Mouse (Mus musculus) thymus, adult 2 months (tissue): ENCODE measurements at regions not wholly inside any gene's neighbourhood (a gene's known extent, or its start where the extent isn't known, plus 50 kb on each side); places are given as distances from the start of the nearest gene placed in this dataset.

Experiments used
- CTCF ChIP-seq: fragments of 200-500 bp; IDR thresholded peaks from 2 replicates; pipeline ENCODE4 v1.5.1; 2012; ENCODE audit warnings: mild to moderate bottlenecking, control low read depth, low read length, moderate library complexity, borderline replicate concordance; ENCODE audit not compliant: control insufficient read depth, poor library complexity, insufficient read depth; ENCODE audit errors: extremely low read depth
- POLR2A ChIP-seq: fragments of 200-500 bp; IDR thresholded peaks from 2 replicates; pipeline ENCODE4 v1.6.1; 2012; ENCODE audit warnings: mild to moderate bottlenecking, low read length, control low read depth, moderate library complexity; ENCODE audit not compliant: control insufficient read depth, poor library complexity, insufficient read depth; ENCODE audit errors: extremely low read depth

DNA sequence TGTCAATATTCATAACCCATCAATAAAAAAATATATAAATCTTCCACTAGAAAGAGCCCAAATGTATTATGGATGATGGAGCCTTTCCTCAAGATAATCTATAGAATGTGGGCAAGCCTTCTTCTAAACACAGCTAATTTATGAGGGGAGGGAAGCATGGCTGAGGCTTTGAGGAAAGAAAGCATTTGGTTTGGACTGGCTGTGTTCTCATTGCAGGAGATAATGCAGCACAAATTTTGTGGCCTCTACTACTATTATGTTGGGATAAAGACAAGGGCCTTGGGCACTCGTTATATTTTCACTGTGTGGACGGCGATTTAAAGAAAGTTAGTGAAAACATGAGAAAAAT lies 349.7 kb downstream of the Tmem161b start:
- TF ChIP-seq CTCF: no peak
- no peak for TF ChIP-seq POLR2A
